Mouse (Mus musculus): Measurements from ENCODE around the gene Ncbp2. TPM values are rescaled to one million over a fixed set of nuclear protein-coding genes. Genes with fewer than 3 reads are reported as not detected.

The Ncbp2 gene
- total and polyA plus RNA-seq, 2 experiments, result 8.4 TPM

DNA sequence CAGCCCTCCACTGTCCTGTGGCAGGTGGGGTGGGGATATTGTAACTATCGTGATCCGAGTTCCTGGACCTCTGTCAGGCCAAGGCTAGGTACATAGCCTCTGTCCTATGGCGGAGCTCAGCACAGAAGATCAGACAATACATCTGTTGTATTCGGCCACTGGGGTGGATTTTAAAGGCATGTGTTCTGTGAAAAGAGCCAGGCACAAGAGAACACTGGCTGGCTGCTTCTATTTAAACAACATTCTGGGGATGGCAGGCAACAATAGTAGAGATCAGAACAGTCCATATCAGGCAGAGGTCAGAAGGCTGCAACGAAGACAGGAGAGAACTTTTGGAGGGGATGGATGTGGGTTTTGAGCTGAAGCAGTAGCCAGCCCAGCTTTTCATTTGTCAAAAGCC, 16.1 kb upstream of the Ncbp2 start:
- peaks cover 13% of the 10 kb centered on the region for H3K27me3 ChIP-seq (ENCODE audit: control insufficient read depth, insufficient read depth, low read length)
- WGBS, result 78% methylated on average over 5 of the region's 5 CpGs
- DNase-seq (ENCODE audit: extremely low read depth, low read depth, low spot score), result no peak
- H3K79me2 ChIP-seq (ENCODE audit: control insufficient read depth, insufficient read depth, low read length), result no peaks in the 10 kb centered on the region
- no peak overlapping the region for H3K27ac ChIP-seq (replicated peaks; ENCODE audit: insufficient read depth, low read depth, low read length)
- peaks cover 7% of the 10 kb centered on the region for H3K4me1 ChIP-seq (ENCODE audit: control insufficient read depth, insufficient read depth, low read length)
- TF ChIP-seq CTCF (IDR thresholded peaks at IDR 0.05; ENCODE audit: low read depth, low read length) (no peak), POLR2A (IDR thresholded peaks at IDR 0.05; ENCODE audit: extremely low read depth, insufficient read depth, low read length) (no peak)
- H3K36me3 ChIP-seq (ENCODE audit: control insufficient read depth, insufficient read depth, low read length), result no peaks in the 10 kb centered on the region
- no peak overlapping the region for H3K9ac ChIP-seq (ENCODE audit: low read depth, low read length)
- H3K4me3 ChIP-seq (ENCODE audit: insufficient read depth, low read depth, low read length), result no peak overlapping the region

- H3K4me3 ChIP-seq (ENCODE audit: insufficient read depth, low read depth, low read length), result peak overlapping the region; percentile 69
- peak overlapping the region; percentile 61; the same call in 1 of the 2 replicates for H3K9ac ChIP-seq (ENCODE audit: low read depth, low read length)
- peak; percentile 33 for DNase-seq (ENCODE audit: extremely low read depth, low read depth, low spot score)
- H3K4me1 ChIP-seq (ENCODE audit: control insufficient read depth, insufficient read depth, low read length), result peaks cover 7% of the 10 kb centered on the region
- WGBS, result 1% methylated on average over 50 of the region's 50 CpGs
- no peaks in the 10 kb centered on the region for H3K36me3 ChIP-seq (ENCODE audit: control insufficient read depth, insufficient read depth, low read length)
- TF ChIP-seq CTCF (IDR thresholded peaks at IDR 0.05; ENCODE audit: low read depth, low read length), result peak; percentile 91
- TF ChIP-seq POLR2A (IDR thresholded peaks at IDR 0.05; ENCODE audit: extremely low read depth, insufficient read depth, low read length), result no peak
- no peaks in the 10 kb centered on the region for H3K79me2 ChIP-seq (ENCODE audit: control insufficient read depth, insufficient read depth, low read length)
- peaks cover 13% of the 10 kb centered on the region for H3K27me3 ChIP-seq (ENCODE audit: control insufficient read depth, insufficient read depth, low read length)
- H3K27ac ChIP-seq (replicated peaks; ENCODE audit: insufficient read depth, low read depth, low read length), result no peak overlapping the region
Measured at GRCm38 (mm10) chr16:31932840-31933697, 15.2 kb upstream of the Ncbp2 start.

GRCm38 (mm10) chr16:31933751-31934549, 14.4 kb upstream of the Ncbp2 start, which contains the start of gene Pigz:
TSS of gene Pigz (plus strand) at chr16:31933851.
- peaks cover 13% of the 10 kb centered on the region for H3K27me3 ChIP-seq (ENCODE audit: control insufficient read depth, insufficient read depth, low read length)
- DNase-seq (ENCODE audit: extremely low read depth, low read depth, low spot score), result peak; percentile 26

DNA sequence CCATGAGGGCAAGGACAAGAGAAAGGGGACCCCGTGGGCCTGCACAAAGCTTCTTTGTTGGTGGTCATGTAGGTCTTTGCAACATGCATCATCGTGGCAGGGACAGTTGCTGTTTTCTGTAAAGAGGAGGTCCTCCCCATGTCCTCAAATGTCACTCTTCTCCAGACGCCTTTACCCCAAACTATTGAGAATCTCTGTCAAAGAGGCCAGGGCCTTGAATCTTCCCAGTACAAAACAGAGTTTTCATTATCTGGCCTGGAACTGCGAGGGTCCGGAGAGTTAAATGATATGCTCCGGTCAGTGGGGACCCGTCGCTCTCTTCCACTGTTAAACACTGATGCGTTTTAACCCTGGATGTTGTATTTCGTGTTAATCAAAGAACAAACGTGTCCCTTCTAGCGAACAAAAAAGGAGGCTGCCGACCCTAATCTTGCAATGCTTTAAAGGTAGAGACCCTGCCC, 13.7 kb upstream of the Ncbp2 start:
- H3K4me3 ChIP-seq (ENCODE audit: insufficient read depth, low read depth, low read length), result no peak overlapping the region
- DNase-seq (ENCODE audit: extremely low read depth, low read depth, low spot score), result no peak
- TF ChIP-seq CTCF (IDR thresholded peaks at IDR 0.05; ENCODE audit: low read depth, low read length), result no peak
- TF ChIP-seq POLR2A (IDR thresholded peaks at IDR 0.05; ENCODE audit: extremely low read depth, insufficient read depth, low read length), result no peak
- H3K79me2 ChIP-seq (ENCODE audit: control insufficient read depth, insufficient read depth, low read length), result no peaks in the 10 kb centered on the region
- H3K4me1 ChIP-seq (ENCODE audit: control insufficient read depth, insufficient read depth, low read length), result peaks cover 7% of the 10 kb centered on the region
- peaks cover 13% of the 10 kb centered on the region for H3K27me3 ChIP-seq (ENCODE audit: control insufficient read depth, insufficient read depth, low read length)
- H3K27ac ChIP-seq (replicated peaks; ENCODE audit: insufficient read depth, low read depth, low read length), result no peak overlapping the region
- no peaks in the 10 kb centered on the region for H3K36me3 ChIP-seq (ENCODE audit: control insufficient read depth, insufficient read depth, low read length)
- 43% methylated on average over 13 of the region's 13 CpGs for WGBS
- H3K9ac ChIP-seq (ENCODE audit: low read depth, low read length), result no peak overlapping the region

More at GRCm38 (mm10) chr16:31933751-31934549, 14.4 kb upstream of the Ncbp2 start, which contains the start of gene Pigz:
- 11% methylated on average over 42 of the region's 42 CpGs for WGBS
- H3K79me2 ChIP-seq (ENCODE audit: control insufficient read depth, insufficient read depth, low read length), result no peaks in the 10 kb centered on the region
- TF ChIP-seq CTCF (IDR thresholded peaks at IDR 0.05; ENCODE audit: low read depth, low read length) (no peak), POLR2A (IDR thresholded peaks at IDR 0.05; ENCODE audit: extremely low read depth, insufficient read depth, low read length) (no peak)
- H3K4me3 ChIP-seq (ENCODE audit: insufficient read depth, low read depth, low read length), result peak within 1 kb of the TSS; percentile 69
- H3K9ac ChIP-seq (ENCODE audit: low read depth, low read length), result peak within 1 kb of the TSS; percentile 61
- H3K36me3 ChIP-seq (ENCODE audit: control insufficient read depth, insufficient read depth, low read length), result no peaks in the 10 kb centered on the region
- H3K27ac ChIP-seq (replicated peaks; ENCODE audit: insufficient read depth, low read depth, low read length), result no peak within 1 kb of the TSS
- peaks cover 7% of the 10 kb centered on the region for H3K4me1 ChIP-seq (ENCODE audit: control insufficient read depth, insufficient read depth, low read length)

DNA sequence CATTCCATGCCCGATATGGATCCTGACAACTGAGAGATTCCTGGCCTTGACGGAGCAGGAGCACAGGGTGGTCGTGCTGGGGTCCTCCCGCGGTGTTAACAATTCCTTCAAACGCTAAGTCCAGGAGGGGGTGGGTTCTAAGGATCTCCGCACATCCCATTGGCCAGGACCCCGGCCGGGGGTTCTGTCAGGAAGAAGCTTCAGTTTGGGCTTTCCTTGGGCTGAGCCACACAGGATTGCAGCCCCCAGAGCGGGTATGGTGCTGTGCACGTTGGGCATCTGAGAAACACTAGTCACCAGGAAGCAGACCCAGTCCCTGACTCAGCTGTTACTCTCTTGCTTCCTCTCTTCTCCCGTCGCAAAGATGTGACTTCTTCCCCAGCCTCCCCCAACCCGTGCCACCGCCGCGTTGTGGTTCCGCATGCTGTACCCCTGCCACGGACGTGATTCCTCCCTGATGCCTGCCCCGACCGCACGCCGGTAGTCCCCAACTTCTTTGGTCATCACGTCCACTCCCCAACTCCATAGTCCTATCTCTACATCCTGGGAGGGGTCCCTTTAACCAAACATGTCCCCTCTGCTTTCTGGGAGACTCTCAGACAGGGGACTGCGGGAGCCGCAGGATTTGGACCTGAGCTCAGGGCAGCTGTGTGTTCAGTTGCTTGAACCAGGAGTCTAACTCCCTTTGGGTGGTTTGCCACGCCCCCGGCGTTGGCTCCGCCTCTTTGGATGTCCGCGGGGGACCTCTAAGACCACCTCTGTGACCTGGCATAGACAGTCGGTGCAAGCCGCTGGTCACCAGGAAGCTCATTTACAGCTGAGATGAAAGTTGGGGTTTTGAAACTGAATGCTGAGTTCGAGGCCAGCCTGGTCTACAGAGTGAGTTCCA, 13.0 kb upstream of the Ncbp2 start:
- TF ChIP-seq CTCF (IDR thresholded peaks at IDR 0.05; ENCODE audit: low read depth, low read length), result no peak
- TF ChIP-seq POLR2A (IDR thresholded peaks at IDR 0.05; ENCODE audit: extremely low read depth, insufficient read depth, low read length), result no peak
- Histone ChIP-seq H3K9ac (ENCODE audit: low read depth, low read length) (no peak overlapping the region; the same call in 1 of the 2 replicates), H3K27ac (replicated peaks; ENCODE audit: insufficient read depth, low read depth, low read length) (0 out of 2 replicates have a peak overlapping the region, but pooled peaks have one; percentile 4), H3K4me3 (ENCODE audit: insufficient read depth, low read depth, low read length) (peak overlapping the region; percentile 14; the same call in 1 of the 2 replicates), H3K36me3 (ENCODE audit: control insufficient read depth, insufficient read depth, low read length) (no peaks in the 10 kb centered on the region), H3K4me1 (ENCODE audit: control insufficient read depth, insufficient read depth, low read length) (peaks cover 7% of the 10 kb centered on the region), H3K79me2 (ENCODE audit: control insufficient read depth, insufficient read depth, low read length) (no peaks in the 10 kb centered on the region), H3K27me3 (ENCODE audit: control insufficient read depth, insufficient read depth, low read length) (peaks cover 13% of the 10 kb centered on the region)
- no peak for DNase-seq (ENCODE audit: extremely low read depth, low read depth, low spot score)
- WGBS, result 9% methylated on average over 36 of the region's 36 CpGs

Measured in liver, adult 2 months (tissue).